Mouse (Mus musculus): ENCODE measurements around the gene Mkrn1.

Mkrn1 gene

GRCm38 (mm10) chr6:39419851-39420721 lies at the start of gene Mkrn1:
TSS of gene Mkrn1 (minus strand) at chr6:39420462.
- peak; percentile 99 for DNase-seq (ENCODE audit: low read depth, low spot score)

DNA sequence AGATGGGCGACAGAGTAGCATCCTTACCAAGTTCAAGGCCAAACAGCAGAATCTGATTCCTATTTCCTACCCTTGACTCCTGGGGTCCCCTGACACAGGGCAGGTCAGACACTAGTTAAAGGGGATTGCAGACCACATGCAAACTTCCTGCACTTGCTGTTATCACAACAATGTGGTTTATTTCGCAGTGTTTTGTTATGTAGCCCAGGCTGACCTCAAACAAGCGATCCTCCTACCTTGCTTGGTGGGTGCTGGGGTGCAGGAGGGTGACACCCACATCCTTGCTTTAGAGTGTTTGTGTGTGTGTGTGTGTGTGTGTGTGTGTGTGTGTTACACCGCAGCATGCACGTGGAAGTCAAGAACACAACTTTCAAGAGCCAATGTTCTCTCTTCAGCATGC lies 49.2 kb upstream of the Mkrn1 start:
- no peak for DNase-seq (ENCODE audit: low read depth, low spot score)

GRCm38 (mm10) chr6:39462621-39463538 lies 42.6 kb upstream of the Mkrn1 start:
- DNase-seq (ENCODE audit: low read depth, low spot score) = peak; percentile 86

DNA sequence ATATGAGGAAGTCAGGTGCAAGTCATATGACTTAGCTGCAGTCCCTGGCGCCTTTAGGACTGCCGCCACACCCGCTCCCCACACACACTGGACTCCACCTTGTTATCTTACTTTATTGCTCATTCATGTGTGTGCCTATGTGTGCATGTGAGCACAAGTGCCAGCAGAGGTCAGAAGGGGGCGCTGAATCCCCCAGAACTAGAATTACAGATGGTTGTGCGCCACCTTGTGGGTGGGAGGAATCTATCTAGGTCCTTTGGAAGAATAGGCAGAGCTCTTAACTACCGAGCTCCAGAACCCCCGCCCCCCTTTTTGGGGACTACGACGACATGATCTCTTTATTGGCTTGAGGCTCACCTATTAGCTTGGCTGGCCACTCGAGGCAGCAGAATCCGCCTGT lies 39.8 kb upstream of the Mkrn1 start:
- DNase-seq (ENCODE audit: low read depth, low spot score) = peak; percentile 62

DNA sequence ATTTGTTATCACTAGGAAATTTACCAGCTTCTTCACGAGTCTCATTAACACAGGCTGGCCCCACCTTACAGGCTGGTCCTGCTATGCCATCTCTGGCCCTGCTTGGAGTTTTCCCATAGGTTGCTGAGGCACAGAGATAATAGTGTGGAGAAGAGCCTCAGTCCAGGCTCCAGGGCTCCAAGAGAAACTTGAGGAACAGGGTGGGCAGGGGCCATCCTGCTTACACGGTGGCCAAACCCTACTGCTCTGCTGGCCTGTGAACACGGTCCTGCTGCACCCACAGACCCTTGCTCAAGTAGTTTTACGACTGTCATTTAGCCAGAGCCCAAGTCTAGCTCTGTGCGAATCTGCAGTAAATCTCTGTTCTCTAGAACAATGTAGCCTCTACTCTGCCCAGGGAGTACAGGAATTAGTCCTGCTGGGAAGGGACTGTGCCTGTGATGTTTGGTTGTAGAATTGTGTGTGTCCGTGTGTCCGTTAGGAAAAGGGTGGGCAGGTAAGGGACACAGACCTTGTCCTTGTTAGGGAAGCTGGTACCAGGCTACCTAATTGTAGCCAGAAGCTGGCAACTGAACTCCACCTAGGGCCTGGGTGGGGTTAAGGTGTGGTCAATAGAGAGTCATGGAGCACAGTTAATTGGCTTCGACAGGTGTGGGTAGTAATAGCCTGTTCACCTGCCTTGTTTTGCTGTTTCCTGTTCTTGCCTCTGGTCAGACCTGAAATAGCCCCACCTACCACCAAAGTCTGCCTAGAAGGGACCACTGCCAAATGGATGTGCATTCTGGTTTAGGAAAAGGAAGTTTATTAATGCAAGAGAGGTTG lies 35.3 kb upstream of the Mkrn1 start:
- no peak for DNase-seq (ENCODE audit: low read depth, low spot score)

- peak; percentile 51 for DNase-seq (ENCODE audit: low read depth, low spot score)
Observed at GRCm38 (mm10) chr6:39454616-39455015, 34.4 kb upstream of the Mkrn1 start.

GRCm38 (mm10) chr6:39453564-39453963 lies 33.3 kb upstream of the Mkrn1 start:
- DNase-seq (ENCODE audit: low read depth, low spot score) = peak; percentile 60

- peak; percentile 59 for DNase-seq (ENCODE audit: low read depth, low spot score)
Observed at GRCm38 (mm10) chr6:39451033-39451432, 30.8 kb upstream of the Mkrn1 start.

GRCm38 (mm10) chr6:39450580-39450979 lies 30.3 kb upstream of the Mkrn1 start:
- DNase-seq (ENCODE audit: low read depth, low spot score) = peak; percentile 50

DNA sequence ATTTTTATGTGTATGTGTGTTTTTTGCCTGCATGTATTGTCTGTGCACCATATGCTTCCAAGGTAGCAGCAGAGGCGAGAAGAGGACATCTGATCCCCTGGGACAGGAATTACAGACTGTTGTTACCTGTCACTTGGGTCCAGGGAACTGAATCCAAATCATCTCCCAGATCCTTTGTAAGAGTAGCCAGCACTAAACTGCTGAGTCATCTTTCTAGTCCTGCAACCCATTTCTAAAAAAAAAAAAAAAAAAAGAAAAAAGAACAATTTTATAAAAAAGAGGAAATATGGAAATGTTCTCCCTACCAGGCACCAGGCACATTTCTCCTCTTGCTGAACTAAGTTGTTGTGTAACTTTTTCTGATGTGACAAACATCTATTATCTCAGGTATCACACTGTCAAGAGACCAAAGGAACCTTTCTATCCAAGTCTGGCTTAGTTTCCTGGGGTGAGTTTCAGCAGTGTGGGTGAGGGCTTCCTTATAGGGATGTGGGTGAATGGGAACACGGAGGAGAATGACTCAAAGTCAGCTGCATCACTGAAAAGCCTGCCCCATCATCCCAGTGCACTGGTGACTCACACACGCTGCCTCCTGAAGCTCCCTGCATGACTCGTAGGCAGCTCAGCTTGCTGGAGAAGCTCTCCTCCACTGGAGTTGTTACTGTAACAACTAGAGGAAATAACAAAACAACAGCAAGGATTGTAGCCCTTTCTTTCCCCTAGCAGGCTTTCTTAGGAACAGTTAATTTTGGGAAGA lies 27.3 kb upstream of the Mkrn1 start:
- DNase-seq (ENCODE audit: low read depth, low spot score) = peak; percentile 71

DNA sequence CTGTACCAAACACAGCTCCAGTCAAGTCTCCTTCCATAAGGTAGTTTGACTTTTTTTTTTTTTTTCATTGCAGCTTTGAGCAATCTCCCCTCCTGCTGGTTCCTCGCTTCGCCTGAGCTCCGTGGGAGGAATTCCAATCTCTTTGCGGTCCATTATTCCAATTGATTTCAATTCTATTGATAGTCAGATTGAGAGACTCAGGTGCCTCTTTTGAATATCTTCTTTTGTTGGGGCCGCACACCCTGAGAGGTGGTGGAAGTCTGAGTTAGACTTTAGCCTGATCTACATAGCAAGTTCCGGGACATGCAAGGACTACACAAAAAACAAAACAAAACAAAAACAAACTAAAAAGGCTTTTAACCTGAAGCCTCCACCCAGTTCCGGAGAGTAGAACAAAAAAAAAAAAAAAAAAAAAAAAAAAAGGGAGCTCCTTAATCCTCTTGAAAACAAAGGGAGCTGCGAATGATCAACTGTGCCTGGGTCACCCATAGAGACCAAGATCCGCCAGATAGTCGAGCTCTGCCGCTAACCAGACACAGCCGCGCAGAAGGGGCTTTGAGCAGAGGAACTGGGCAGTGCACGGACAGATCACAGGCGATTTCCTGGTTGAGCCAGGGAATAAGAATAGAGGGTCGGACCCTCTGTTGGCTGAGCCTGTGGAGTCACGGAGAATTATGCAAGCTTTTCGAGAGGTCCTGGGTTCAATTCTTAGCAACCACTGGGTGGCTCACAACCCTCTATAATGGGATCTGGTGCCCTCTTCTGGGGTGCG lies 25.7 kb upstream of the Mkrn1 start:
- peak; percentile 99 for DNase-seq (ENCODE audit: low read depth, low spot score)

DNA sequence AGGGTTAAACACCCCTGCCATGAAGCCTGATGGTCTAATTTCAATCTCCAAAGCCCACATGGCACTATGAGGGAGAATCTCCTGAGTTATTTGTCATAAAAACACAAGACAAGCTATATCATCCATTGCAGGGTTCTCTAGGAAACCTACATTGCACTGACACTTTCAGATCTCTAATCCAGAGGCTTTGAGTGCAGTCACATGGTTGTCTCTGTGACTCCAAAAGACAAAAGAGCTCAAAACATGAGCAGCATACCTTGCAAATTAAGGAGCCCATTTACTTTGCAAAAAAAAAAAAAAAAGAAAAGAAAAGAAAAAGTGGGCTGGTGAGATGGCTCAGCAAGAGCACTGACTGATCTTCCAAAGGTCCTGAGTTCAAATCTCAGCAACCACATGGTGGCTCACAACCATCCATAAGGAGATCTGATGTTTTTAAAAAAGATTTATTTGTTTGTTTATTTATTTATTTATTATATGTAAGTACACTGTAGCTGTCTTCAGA lies 22.6 kb upstream of the Mkrn1 start:
- peak; percentile 70 for DNase-seq (ENCODE audit: low read depth, low spot score)

GRCm38 (mm10) chr6:39440207-39440606 lies 19.9 kb upstream of the Mkrn1 start:
- peak; percentile 75 for DNase-seq (ENCODE audit: low read depth, low spot score)

GRCm38 (mm10) chr6:39437519-39437918 lies 17.3 kb upstream of the Mkrn1 start:
- peak; percentile 70 for DNase-seq (ENCODE audit: low read depth, low spot score)

GRCm38 (mm10) chr6:39435875-39436274 lies 15.6 kb upstream of the Mkrn1 start:
- no peak for DNase-seq (ENCODE audit: low read depth, low spot score)

DNA sequence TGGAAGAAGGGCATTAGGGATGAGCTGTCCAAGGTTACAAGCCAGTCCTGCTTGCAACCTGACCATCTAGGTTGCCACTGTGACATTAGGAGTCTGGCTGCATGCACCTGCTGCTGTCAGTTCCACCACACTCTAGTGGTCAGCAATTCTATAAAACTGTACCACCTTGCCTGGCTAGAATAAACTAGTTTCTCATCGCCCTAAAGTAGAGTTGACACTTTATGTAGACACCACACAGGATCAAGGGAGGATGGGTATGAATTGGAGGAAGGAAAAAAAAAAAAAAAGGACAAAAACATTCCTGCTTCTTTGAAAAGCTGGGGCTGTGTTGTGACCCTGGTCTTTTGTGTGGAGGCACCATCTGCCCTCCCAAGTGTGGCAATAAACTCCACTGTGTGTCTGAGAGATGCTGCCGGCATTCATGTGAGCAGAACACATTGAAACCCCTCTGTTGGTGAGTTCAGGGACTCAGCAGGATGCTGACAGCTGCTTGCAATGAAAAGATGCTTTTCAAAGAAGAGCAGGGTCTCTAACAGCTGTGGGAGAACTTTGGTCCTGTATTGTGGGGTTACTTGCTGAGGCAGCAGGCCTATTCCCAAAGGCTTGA lies 14.7 kb upstream of the Mkrn1 start:
- DNase-seq (ENCODE audit: low read depth, low spot score) = no peak

DNA sequence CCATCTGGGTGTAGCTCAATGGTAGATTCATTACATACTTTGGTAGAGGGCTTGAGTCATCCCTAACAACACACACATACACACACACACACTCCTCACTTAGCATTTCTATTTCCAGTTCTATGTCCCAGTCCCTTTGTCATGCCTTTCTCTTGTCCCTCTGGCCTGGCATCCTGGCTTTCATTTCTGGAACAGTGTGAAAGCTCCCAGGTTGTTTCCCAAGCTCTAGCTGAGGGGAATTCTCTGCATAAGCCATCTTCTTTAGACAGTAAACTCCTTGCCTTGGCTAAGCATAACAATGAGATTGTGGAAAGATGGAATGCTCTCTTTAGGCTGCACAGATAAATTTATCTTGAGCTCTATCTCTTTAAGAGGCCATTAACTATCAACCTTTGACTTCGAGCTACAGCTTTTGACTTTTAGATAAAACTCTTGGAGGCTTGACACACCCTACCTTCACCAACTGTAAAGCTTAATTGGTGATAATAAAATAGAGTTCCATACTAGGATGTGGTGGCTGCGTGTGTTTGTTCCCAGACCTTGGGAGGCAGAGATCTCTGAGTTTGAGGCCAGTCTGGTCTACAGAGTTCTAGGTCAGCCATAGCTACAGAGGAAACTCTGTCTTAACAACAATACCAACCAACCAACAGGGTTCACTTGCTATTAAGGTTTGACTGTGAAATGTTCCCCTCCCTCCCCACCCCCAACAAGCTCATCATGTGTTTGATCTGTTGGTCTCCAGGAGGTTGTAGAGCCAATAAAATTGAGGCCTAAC lies 14.0 kb upstream of the Mkrn1 start:
- DNase-seq (ENCODE audit: low read depth, low spot score) = no peak

- peak; percentile 80 for DNase-seq (ENCODE audit: low read depth, low spot score)
Observed at GRCm38 (mm10) chr6:39433701-39434100, 13.4 kb upstream of the Mkrn1 start.

GRCm38 (mm10) chr6:39433174-39433573 lies 12.9 kb upstream of the Mkrn1 start:
- DNase-seq (ENCODE audit: low read depth, low spot score) = peak; percentile 64
